Mouse (Mus musculus) E14TG2a.4 (cell line): ENCODE results near the gene Nodal.

ENCODE experiments used
- CTCF ChIP-seq: conservative IDR thresholded peaks from 2 replicates; pipeline ENCODE4 v1.5.1; 2014; ENCODE audit warnings: low read length
- NANOG ChIP-seq: IDR thresholded peaks from 2 replicates; pipeline ENCODE4 v1.6.1; 2014; ENCODE audit warnings: borderline replicate concordance, low read length, mixed read lengths
- POU5F1 ChIP-seq: IDR thresholded peaks from 2 replicates; pipeline ENCODE4 v1.6.1; 2014; ENCODE audit warnings: low read length, borderline replicate concordance

- no peak for TF ChIP-seq CTCF
- TF ChIP-seq POU5F1: no peak
- no peak for TF ChIP-seq NANOG
Measured at GRCm38 (mm10) chr10:61474344-61474743, 56.6 kb downstream of the Nodal start.
